Comparison of ENCODE assay signal across 8 mouse cellular contexts in genomic region chr2:131253681-131254328, GRCm38 (mm10). TPM values are rescaled to one million over a fixed set of nuclear protein-coding genes. Genes with fewer than 3 reads are reported as not detected.
DNase-seq lines count a peak whose midpoint lies in the region; ATAC-seq and TF ChIP-seq lines count a peak whose summit lies in the region.

No protein-coding gene starts in this region.

- peak; percentile 76 for ATAC-seq in intestine, embryonic 14.5 days (replicated peaks; ENCODE audit: low FRiP score, low TSS enrichment, low read depth)
- peak; percentile 89 for ATAC-seq in liver, embryonic 14.5 days (ENCODE audit: insufficient read depth)

- peak; percentile 48 for DNase-seq in 3134 (ENCODE audit: extremely low read depth, insufficient read length, low spot score)
- DNase-seq in ES-E14 (ENCODE audit: low read depth, low spot score), result peak; percentile 66
- peak; percentile 28 to 51 for DNase-seq in cerebellum, postnatal 4 days (ENCODE audit: low spot score in 2 of 2)
- DNase-seq in gastrocnemius, postnatal 36 days, result peak; percentile 40 to 58
- DNase-seq in intestine, embryonic 14.5 days (ENCODE audit: low spot score), result peak; percentile 69
- DNase-seq in liver, embryonic 14.5 days (ENCODE audit: low read depth in 3 of 3, low spot score in 3 of 3), result peak; percentile 77 to 82 (median 79)
- DNase-seq in natural killer cell, adult 2 months (ENCODE audit: low spot score in 2 of 2), result peak; percentile 68 to 71
- DNase-seq in thymus, adult 2 months, result peak; percentile 57

- peak; percentile 96 for TF ChIP-seq CTCF in liver, embryonic 14.5 days (IDR thresholded peaks at IDR 0.05; ENCODE audit: low read depth)
- peak; percentile 30; the same call in 1 of the 2 replicates for TF ChIP-seq CTCF in thymus, adult 2 months (IDR thresholded peaks at IDR 0.05; ENCODE audit: borderline replicate concordance, control insufficient read depth, extremely low read depth, insufficient read depth, low read length, poor library complexity)

- H3K27ac ChIP-seq in ES-E14 (ENCODE audit: insufficient read depth, low read depth, low read length, poor library complexity, severe bottlenecking), result no peak overlapping the region
- peak overlapping the region; percentile 75 for H3K27ac ChIP-seq in intestine, embryonic 14.5 days (ENCODE audit: low read depth)
- H3K27ac ChIP-seq in liver, embryonic 14.5 days, result peak overlapping the region; percentile 72
- no peak overlapping the region for H3K27ac ChIP-seq in thymus, adult 2 months (ENCODE audit: control insufficient read depth, insufficient read depth, low read length)

- no peaks in the 10 kb centered on the region for H3K9me3 ChIP-seq in ES-E14 (ENCODE audit: control insufficient read depth, insufficient read depth, low read depth, low read length)
- no peaks in the 10 kb centered on the region for H3K9me3 ChIP-seq in intestine, embryonic 14.5 days (ENCODE audit: control insufficient read depth, low read length)
- H3K9me3 ChIP-seq in liver, embryonic 14.5 days (ENCODE audit: control insufficient read depth, low read length), result no peaks in the 10 kb centered on the region

- no peak overlapping the region for H3K9ac ChIP-seq in ES-E14 (ENCODE audit: insufficient read depth, low read depth, low read length, poor library complexity, severe bottlenecking)
- no peak overlapping the region for H3K9ac ChIP-seq in intestine, embryonic 14.5 days (ENCODE audit: low read length)
- peak overlapping the region; percentile 51 for H3K9ac ChIP-seq in liver, embryonic 14.5 days (replicated peaks)

- TF ChIP-seq POLR2A in thymus, adult 2 months (IDR thresholded peaks at IDR 0.05; ENCODE audit: control insufficient read depth, extremely low read depth, insufficient read depth, low read length, poor library complexity), result no peak

- 14% methylated on average over 7 of the region's 7 CpGs for WGBS in intestine, embryonic 14.5 days
- 4% methylated on average over 7 of the region's 7 CpGs for WGBS in liver, embryonic 14.5 days (ENCODE audit: insufficient replicate concordance)
- 7% methylated on average over 7 of the region's 7 CpGs for WGBS in thymus, adult 2 months

- H3K27me3 ChIP-seq in intestine, embryonic 14.5 days (replicated peaks; ENCODE audit: control insufficient read depth, insufficient read depth, low read length), result no peaks in the 10 kb centered on the region
- no peaks in the 10 kb centered on the region for H3K27me3 ChIP-seq in liver, embryonic 14.5 days (ENCODE audit: control insufficient read depth, insufficient read depth, low read length)
- no peaks in the 10 kb centered on the region for H3K27me3 ChIP-seq in thymus, adult 2 months (ENCODE audit: control insufficient read depth, insufficient read depth, low read length)

- H3K4me3 ChIP-seq in ES-E14 (ENCODE audit: insufficient read depth in 1 of 2, low read depth in 1 of 2, low read length in 2 of 2, poor library complexity in 1 of 2, severe bottlenecking in 1 of 2), result no peak overlapping the region
- H3K4me3 ChIP-seq in intestine, embryonic 14.5 days (ENCODE audit: low read depth, low read length), result 0 out of 2 replicates have a peak overlapping the region, but pooled peaks have one; percentile 3
- H3K4me3 ChIP-seq in liver, embryonic 14.5 days (ENCODE audit: insufficient read depth in 1 of 2, low read depth in 2 of 2, low read length in 2 of 2), result no peak overlapping the region
- no peak overlapping the region for H3K4me3 ChIP-seq in thymus, adult 2 months (ENCODE audit: control insufficient read depth, insufficient read depth, low read length)

- peak; percentile 77 for TF ChIP-seq EP300 in liver, embryonic 14.5 days (IDR thresholded peaks at IDR 0.05; ENCODE audit: low read depth)

- intact Hi-C loops in gastrocnemius, postnatal 36 days (cut with DNase I), result loop anchor here (2.0 to 10.0 kb wide), 3 partner anchors 77 to 289 kb away; no protein-coding TSS in a partner anchor

- peak overlapping the region; percentile 25; the same call in 1 of the 2 replicates for H3K4me2 ChIP-seq in intestine, embryonic 14.5 days (ENCODE audit: low read length)
- H3K4me2 ChIP-seq in liver, embryonic 14.5 days (ENCODE audit: low read depth), result peak overlapping the region; percentile 44

- no peaks in the 10 kb centered on the region for H3K36me3 ChIP-seq in ES-E14 (ENCODE audit: control insufficient read depth, insufficient read depth, low read length, poor library complexity, severe bottlenecking)
- no peaks in the 10 kb centered on the region for H3K36me3 ChIP-seq in intestine, embryonic 14.5 days (ENCODE audit: control insufficient read depth, insufficient read depth, low read length)
- H3K36me3 ChIP-seq in liver, embryonic 14.5 days (replicated peaks; ENCODE audit: control insufficient read depth, insufficient read depth, low read depth), result no peaks in the 10 kb centered on the region; the same call in 1 of the 2 replicates
- no peaks in the 10 kb centered on the region for H3K36me3 ChIP-seq in thymus, adult 2 months (ENCODE audit: control insufficient read depth, insufficient read depth, low read length)

- no peaks in the 10 kb centered on the region; a peak in 2 of 4 replicates for H3K4me1 ChIP-seq in ES-E14 (ENCODE audit: control insufficient read depth in 2 of 2, insufficient read depth in 2 of 2, low read length in 2 of 2, poor library complexity in 1 of 2)
- H3K4me1 ChIP-seq in intestine, embryonic 14.5 days (replicated peaks; ENCODE audit: control insufficient read depth, insufficient read depth, low read length), result peaks cover 24% of the 10 kb centered on the region
- H3K4me1 ChIP-seq in liver, embryonic 14.5 days (replicated peaks; ENCODE audit: control insufficient read depth in 2 of 2, insufficient read depth in 2 of 2, low read length in 1 of 2), result peaks cover 32 to 35% of the 10 kb centered on the region in 2 experiments
- no peaks in the 10 kb centered on the region for H3K4me1 ChIP-seq in thymus, adult 2 months (replicated peaks; ENCODE audit: control insufficient read depth, insufficient read depth, low read length)

- in situ Hi-C loops in ES-E14 (cut with MboI; ENCODE audit: low sequenced_read_pairs in 2 of 2, unreplicated experiment in 2 of 2), result no loop called here

TF ChIP-seq in ES-E14, 5 proteins besides CTCF, POLR2A, EP300 and RAD21:
- TF ChIP-seq ZC3H11A (IDR thresholded peaks at IDR 0.05; ENCODE audit: borderline replicate concordance, low read depth, low read length) (peak; percentile 78), CHD2 (IDR thresholded peaks at IDR 0.05; ENCODE audit: low read depth, low read length) (no peak)

RNA-seq across cellular contexts. Expression of gene Pank2, which starts 8.5 kb away (rescaled TPM):
- 22.0 and 26.6 TPM in 2 replicates for total RNA-seq in ES-E14 (2012; rRNA removed)
- total RNA-seq in gastrocnemius, postnatal 36 days (2021), result 10 to 100 TPM; 16.9 to 21.3 TPM
- 35.9 and 37.6 TPM in 2 replicates for polyA plus RNA-seq in intestine, embryonic 14.5 days (2014; fragmentation: Nextera tagmentation; extraction: Ambion mirVana)
- polyA plus RNA-seq in liver, embryonic 14.5 days (2012; rRNA removed), result 9.5 and 14.3 TPM in 2 replicates
- 24.3 and 26.9 TPM in 2 replicates for polyA plus RNA-seq in liver, embryonic 14.5 days (2014; fragmentation: Nextera tagmentation; extraction: Ambion mirVana)
- polyA plus RNA-seq in thymus, adult 2 months (2012; rRNA removed), result 25.4 and 27.4 TPM in 2 replicates

RNA-seq across cellular contexts. Expression of gene Mavs, which starts 19.9 kb away (rescaled TPM):
- total RNA-seq in ES-E14 (2012; rRNA removed), result 11.4 and 12.7 TPM in 2 replicates
- total RNA-seq in gastrocnemius, postnatal 36 days (2021), result 10 to 100 TPM; 35.9 to 58.0 TPM
- polyA plus RNA-seq in intestine, embryonic 14.5 days (2014; fragmentation: Nextera tagmentation; extraction: Ambion mirVana), result 19.1 and 19.8 TPM in 2 replicates
- 25.9 and 31.5 TPM in 2 replicates for polyA plus RNA-seq in liver, embryonic 14.5 days (2012; rRNA removed)
- 25.9 and 27.4 TPM in 2 replicates for polyA plus RNA-seq in liver, embryonic 14.5 days (2014; fragmentation: Nextera tagmentation; extraction: Ambion mirVana)
- 53.0 and 59.8 TPM in 2 replicates for polyA plus RNA-seq in thymus, adult 2 months (2012; rRNA removed)

RNA-seq across cellular contexts. Expression of gene Ap5s1, which starts 46.9 kb away (rescaled TPM):
- 7.9 and 8.7 TPM in 2 replicates for total RNA-seq in ES-E14 (2012; rRNA removed)
- total RNA-seq in gastrocnemius, postnatal 36 days (2021), result 10 to 100 TPM; 13.9 to 15.0 TPM
- 23.4 and 23.8 TPM in 2 replicates for polyA plus RNA-seq in intestine, embryonic 14.5 days (2014; fragmentation: Nextera tagmentation; extraction: Ambion mirVana)
- 19.5 and 20.0 TPM in 2 replicates for polyA plus RNA-seq in liver, embryonic 14.5 days (2012; rRNA removed)
- 13.1 and 17.0 TPM in 2 replicates for polyA plus RNA-seq in liver, embryonic 14.5 days (2014; fragmentation: Nextera tagmentation; extraction: Ambion mirVana)
- 45.7 and 52.7 TPM in 2 replicates for polyA plus RNA-seq in thymus, adult 2 months (2012; rRNA removed)

Comparison
In these comparisons a context has a peak if more than half of its experiments do, and no peak if none do; other contexts are left out.
1. H3K27ac ChIP-seq: peak in intestine, embryonic 14.5 days (single experiment) and liver, embryonic 14.5 days (single experiment); none in ES-E14 (single experiment) and thymus, adult 2 months (single experiment).
2. Peak in every context shown above with its lines, with median percentiles within 50 percentile points of each other: DNase-seq.